Mouse (Mus musculus) spleen, adult 2 months (tissue): ENCODE data around the gene Sult3a1. TPM values are rescaled to one million over a fixed set of nuclear protein-coding genes. Genes with fewer than 3 reads are reported as not detected.

Source experiments
- DNase-seq, 2 experiments: peaks; one replicate each; pipeline versions ENCODE4 v3.0.0 to v3.0.0-alpha.2; 2012 to 2021; ENCODE audit warnings: low spot score in 2 of 2, low read depth in 1 of 2
- H3K27ac ChIP-seq: fragments of 200-500 bp; 2 replicates; pipeline ENCODE4 v1.5.1; 2012; ENCODE audit warnings: low read length, inconsistent platforms; ENCODE audit not compliant: insufficient read depth
- H3K27me3 ChIP-seq: fragments of 200-500 bp; 2 replicates; pipeline ENCODE4 v1.6.1; 2012; ENCODE audit warnings: mild to moderate bottlenecking, moderate library complexity, low read length, inconsistent platforms; ENCODE audit not compliant: control insufficient read depth, insufficient read depth
- H3K36me3 ChIP-seq: fragments of 200-500 bp; 2 replicates; pipeline ENCODE4 v1.6.1; 2012; ENCODE audit warnings: mild to moderate bottlenecking, low read length, inconsistent platforms; ENCODE audit not compliant: control insufficient read depth, insufficient read depth
- H3K4me1 ChIP-seq: fragments of 200-500 bp; 2 replicates; pipeline ENCODE4 v1.6.1; 2011; ENCODE audit warnings: inconsistent platforms; ENCODE audit not compliant: control insufficient read depth, insufficient read depth, insufficient read length
- H3K4me3 ChIP-seq: fragments of 200-500 bp; 2 replicates; pipeline ENCODE4 v1.5.1; 2011; ENCODE audit warnings: mild to moderate bottlenecking, inconsistent platforms; ENCODE audit not compliant: insufficient read depth, insufficient read length; ENCODE audit errors: extremely low read depth
- CTCF ChIP-seq: fragments of 200-500 bp; IDR thresholded peaks from 2 replicates; pipeline ENCODE4 v1.5.1; 2011; ENCODE audit warnings: mild to moderate bottlenecking, inconsistent platforms; ENCODE audit not compliant: insufficient read depth, insufficient read length, insufficient replicate concordance; ENCODE audit errors: extremely low read depth
- POLR2A ChIP-seq: fragments of 200-500 bp; IDR thresholded peaks from 2 replicates; pipeline ENCODE4 v1.6.1; 2011; ENCODE audit warnings: low read depth, low read length, inconsistent platforms
- WGBS: fragments of 180-500 bp; shearing (Covaris S2); methylation state at CpG from one replicate; pipeline ENCODE4 v1.1.7; 2018; 5-methylcytosine and 5-hydroxymethylcytosine counted together
- polyA plus RNA-seq: library from polyadenylated mRNA; depleted of rRNA; stranded (reverse); fragments of >200 nt; gene quantifications from 2 replicates; pipeline ENCODE4 v1.2.3, GENCODE M21; 2012; rRNA removed

The Sult3a1 gene
- polyA plus RNA-seq: not detected in 2 replicates

DNA sequence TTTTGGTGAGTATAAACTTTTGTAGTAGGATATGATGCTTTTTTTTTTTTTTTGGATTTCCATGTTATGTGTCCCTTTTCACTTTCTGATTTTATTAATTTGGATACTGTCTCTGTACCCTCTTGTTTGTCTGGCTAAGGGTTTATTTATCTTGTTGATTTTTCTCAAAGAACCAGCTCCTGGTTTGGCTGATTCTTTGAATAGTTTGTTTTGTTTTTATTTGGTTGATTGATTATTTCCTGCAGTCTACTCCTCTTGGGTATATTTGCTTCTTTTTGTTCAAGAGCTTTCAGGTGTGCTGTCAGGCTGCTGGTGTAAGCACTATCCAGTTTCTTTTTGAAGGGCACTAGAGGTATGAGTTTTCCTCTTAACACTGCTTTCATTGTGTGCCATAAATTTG, at the start of gene Sult3a1:
Gene Sult3a1, plus strand, starts transcription at position 301 of the 400 bp plus-strand sequence.
- TF ChIP-seq POLR2A (no peak), CTCF (no peak)
- no peaks in the 10 kb centered on the region for H3K4me1 ChIP-seq
- no peaks in the 10 kb centered on the region for H3K36me3 ChIP-seq
- no peaks in the 10 kb centered on the region for H3K27me3 ChIP-seq
- DNase-seq: no peak
- no peak within 1 kb of the TSS for H3K27ac ChIP-seq
- no peak within 1 kb of the TSS for H3K4me3 ChIP-seq

- Histone ChIP-seq H3K4me3 (no peak overlapping the region), H3K27me3 (no peaks in the 10 kb centered on the region), H3K4me1 (no peaks in the 10 kb centered on the region), H3K36me3 (no peaks in the 10 kb centered on the region), H3K27ac (no peak overlapping the region)
- DNase-seq: no peak
- WGBS: 44% methylated on average over 1 of the region's 1 CpGs
- no peak for TF ChIP-seq POLR2A
- TF ChIP-seq CTCF: no peak
These were observed 45.7 kb upstream of the Sult3a1 start for GRCm38 (mm10) chr10:33811807-33812206.

- TF ChIP-seq CTCF (no peak), POLR2A (no peak)
- DNase-seq: no peak
- no peaks in the 10 kb centered on the region for H3K36me3 ChIP-seq
These were observed 43.3 kb upstream of the Sult3a1 start for GRCm38 (mm10) chr10:33814266-33814665.

GRCm38 (mm10) chr10:33816923-33817322, 40.6 kb upstream of the Sult3a1 start:
- H3K4me1 ChIP-seq: no peaks in the 10 kb centered on the region
- no peak for DNase-seq
- H3K4me3 ChIP-seq: no peak overlapping the region
- H3K27me3 ChIP-seq: no peaks in the 10 kb centered on the region
- H3K36me3 ChIP-seq: no peaks in the 10 kb centered on the region
- WGBS: 76% methylated on average over 1 of the region's 1 CpGs
- TF ChIP-seq POLR2A (no peak), CTCF (no peak)
- H3K27ac ChIP-seq: no peak overlapping the region

More at GRCm38 (mm10) chr10:33814266-33814665, 43.3 kb upstream of the Sult3a1 start:
- no peak overlapping the region for H3K4me3 ChIP-seq
- H3K27me3 ChIP-seq: no peaks in the 10 kb centered on the region
- H3K4me1 ChIP-seq: no peaks in the 10 kb centered on the region
- H3K27ac ChIP-seq: no peak overlapping the region

DNA sequence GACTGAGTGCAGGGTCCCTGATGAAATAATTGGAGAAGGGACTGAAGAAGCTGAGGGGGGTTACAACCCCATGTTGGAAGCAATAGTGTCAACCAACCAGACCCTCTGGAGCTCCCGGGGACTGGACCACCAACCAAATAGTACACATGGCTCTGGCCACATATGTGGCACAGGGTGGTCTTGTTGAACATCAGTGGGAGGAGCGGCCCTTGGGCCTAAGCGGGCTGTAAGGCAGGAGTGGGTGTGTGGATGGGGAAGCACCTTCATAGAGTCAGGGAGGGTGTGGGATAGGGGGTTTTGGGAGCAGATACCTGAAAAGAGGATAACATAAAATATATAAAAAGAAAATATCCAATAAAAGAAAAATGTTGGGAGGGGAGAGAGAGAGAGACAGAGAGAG, 36.6 kb upstream of the Sult3a1 start:
- Histone ChIP-seq H3K27me3 (no peaks in the 10 kb centered on the region), H3K4me1 (no peaks in the 10 kb centered on the region), H3K4me3 (no peak overlapping the region), H3K36me3 (no peaks in the 10 kb centered on the region), H3K27ac (no peak overlapping the region)
- TF ChIP-seq CTCF: no peak
- no peak for TF ChIP-seq POLR2A
- WGBS: 90% methylated on average over 3 of the region's 3 CpGs
- no peak for DNase-seq

- no peak overlapping the region for H3K4me3 ChIP-seq
- WGBS: 79% methylated on average over 2 of the region's 2 CpGs
- H3K27me3 ChIP-seq: no peaks in the 10 kb centered on the region
- H3K4me1 ChIP-seq: no peaks in the 10 kb centered on the region
- no peaks in the 10 kb centered on the region for H3K36me3 ChIP-seq
- no peak for DNase-seq
- H3K27ac ChIP-seq: no peak overlapping the region
- TF ChIP-seq POLR2A (no peak), CTCF (no peak)
These were observed 8.5 kb downstream of the Sult3a1 start for GRCm38 (mm10) chr10:33865994-33866393.

GRCm38 (mm10) chr10:33870441-33870840, 12.9 kb downstream of the Sult3a1 start:
- no peak overlapping the region for H3K4me3 ChIP-seq
- 38% methylated on average over 1 of the region's 1 CpGs for WGBS
- no peaks in the 10 kb centered on the region for H3K36me3 ChIP-seq
- DNase-seq: no peak
- TF ChIP-seq CTCF (no peak), POLR2A (no peak)
- no peaks in the 10 kb centered on the region for H3K27me3 ChIP-seq
- H3K4me1 ChIP-seq: no peaks in the 10 kb centered on the region
- H3K27ac ChIP-seq: no peak overlapping the region
